Mouse (Mus musculus): ENCODE measurements around the gene Rnf145. TPM values are rescaled to one million over a fixed set of nuclear protein-coding genes. Genes with fewer than 3 reads are reported as not detected.

The Rnf145 gene
- polyA plus RNA-seq, 1 experiment from 2014 or later: 158 TPM

GRCm38 (mm10) chr11:44494643-44495323 lies 24.0 kb upstream of the Rnf145 start:
- H3K9me3 ChIP-seq: no peaks in the 10 kb centered on the region
- H3K4me3 ChIP-seq: no peak overlapping the region
- no peak overlapping the region for H3K27ac ChIP-seq (replicated peaks)
- no peak for ATAC-seq (ENCODE audit: low FRiP score, low read depth)
- 88% methylated on average over 5 of the region's 5 CpGs for WGBS
- H3K36me3 ChIP-seq: no peaks in the 10 kb centered on the region
- H3K4me1 ChIP-seq: no peaks in the 10 kb centered on the region
- H3K27me3 ChIP-seq: no peaks in the 10 kb centered on the region
- H3K4me2 ChIP-seq (replicated peaks): no peak overlapping the region
- H3K9ac ChIP-seq (replicated peaks): no peak overlapping the region

DNA sequence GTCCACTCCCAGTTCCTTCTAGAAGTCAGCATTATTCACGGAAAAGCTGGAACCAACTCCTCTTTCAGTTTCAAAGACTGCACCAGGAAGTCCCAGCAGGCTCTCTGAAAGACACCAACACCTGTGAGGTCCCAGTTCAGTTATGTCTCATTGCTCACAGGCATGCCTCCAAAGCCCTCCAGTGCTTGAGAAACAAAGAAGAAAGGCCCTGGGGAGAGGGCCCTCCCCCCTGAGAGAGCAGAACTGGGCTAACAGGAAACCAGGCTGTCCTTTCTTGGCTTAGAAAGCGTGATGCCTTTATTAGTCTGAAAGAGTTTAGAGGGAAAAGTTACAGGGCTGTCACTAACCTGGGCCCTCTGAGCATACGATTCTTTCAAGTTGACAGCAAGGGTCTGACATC lies 22.5 kb upstream of the Rnf145 start:
- no peak for ATAC-seq (ENCODE audit: low FRiP score, low read depth)
- Histone ChIP-seq H3K4me2 (replicated peaks) (no peak overlapping the region), H3K36me3 (no peaks in the 10 kb centered on the region), H3K27ac (replicated peaks) (no peak overlapping the region), H3K9me3 (no peaks in the 10 kb centered on the region), H3K9ac (replicated peaks) (no peak overlapping the region), H3K27me3 (no peaks in the 10 kb centered on the region), H3K4me1 (no peaks in the 10 kb centered on the region), H3K4me3 (no peak overlapping the region)
- 50% methylated on average over 3 of the region's 3 CpGs for WGBS

GRCm38 (mm10) chr11:44498412-44499272 lies 20.1 kb upstream of the Rnf145 start:
- ATAC-seq (ENCODE audit: low FRiP score, low read depth): no peak
- 80% methylated on average over 13 of the region's 13 CpGs for WGBS

GRCm38 (mm10) chr11:44500966-44501365 lies 17.8 kb upstream of the Rnf145 start:
- H3K9me3 ChIP-seq: no peaks in the 10 kb centered on the region
- ATAC-seq (ENCODE audit: low FRiP score, low read depth): no peak
- WGBS: 85% methylated on average over 7 of the region's 7 CpGs
- H3K4me1 ChIP-seq: no peaks in the 10 kb centered on the region
- H3K36me3 ChIP-seq: no peaks in the 10 kb centered on the region
- no peak overlapping the region for H3K4me3 ChIP-seq
- H3K27ac ChIP-seq (replicated peaks): no peak overlapping the region
- no peak overlapping the region for H3K9ac ChIP-seq (replicated peaks)
- H3K27me3 ChIP-seq: no peaks in the 10 kb centered on the region
- H3K4me2 ChIP-seq (replicated peaks): no peak overlapping the region

More at GRCm38 (mm10) chr11:44498412-44499272, 20.1 kb upstream of the Rnf145 start:
- H3K27ac ChIP-seq (replicated peaks): no peak overlapping the region
- H3K4me1 ChIP-seq: no peaks in the 10 kb centered on the region
- no peaks in the 10 kb centered on the region for H3K36me3 ChIP-seq
- H3K9ac ChIP-seq (replicated peaks): no peak overlapping the region
- H3K27me3 ChIP-seq: no peaks in the 10 kb centered on the region
- H3K4me2 ChIP-seq (replicated peaks): no peak overlapping the region
- no peak overlapping the region for H3K4me3 ChIP-seq
- H3K9me3 ChIP-seq: no peaks in the 10 kb centered on the region

- H3K27me3 ChIP-seq: no peaks in the 10 kb centered on the region
- no peak overlapping the region for H3K4me2 ChIP-seq (replicated peaks)
- H3K27ac ChIP-seq (replicated peaks): no peak overlapping the region
- H3K4me1 ChIP-seq: no peaks in the 10 kb centered on the region
- H3K36me3 ChIP-seq: no peaks in the 10 kb centered on the region
- H3K4me3 ChIP-seq: no peak overlapping the region
- no peak overlapping the region for H3K9ac ChIP-seq (replicated peaks)
- ATAC-seq (ENCODE audit: low FRiP score, low read depth): no peak
- WGBS: 88% methylated on average over 2 of the region's 2 CpGs
- H3K9me3 ChIP-seq: no peaks in the 10 kb centered on the region
Measured at GRCm38 (mm10) chr11:44501477-44501876, 17.3 kb upstream of the Rnf145 start.

DNA sequence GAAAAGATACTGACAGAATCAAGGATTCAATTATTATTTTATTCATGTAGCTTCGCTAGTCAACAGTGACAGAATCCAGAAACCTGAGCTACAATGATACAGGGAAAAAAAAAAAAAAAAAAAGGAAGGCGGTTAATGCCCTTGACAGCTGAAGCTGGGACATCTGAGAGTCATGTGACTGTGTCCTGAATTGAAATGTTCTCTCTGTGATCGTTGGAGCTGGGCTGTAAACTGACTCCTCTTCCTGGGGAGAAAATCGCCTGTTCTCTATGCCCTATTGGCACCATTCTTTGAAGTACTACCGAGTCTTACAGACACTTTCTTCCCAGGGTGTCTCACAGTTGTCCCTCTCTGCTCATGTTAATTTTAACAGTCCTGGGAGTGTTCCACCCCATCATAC lies 15.8 kb upstream of the Rnf145 start:
- no peak overlapping the region for H3K4me2 ChIP-seq (replicated peaks)
- no peak overlapping the region for H3K9ac ChIP-seq (replicated peaks)
- H3K4me3 ChIP-seq: no peak overlapping the region
- no peak for ATAC-seq (ENCODE audit: low FRiP score, low read depth)
- no peak overlapping the region for H3K27ac ChIP-seq (replicated peaks)
- H3K36me3 ChIP-seq: no peaks in the 10 kb centered on the region
- H3K4me1 ChIP-seq: no peaks in the 10 kb centered on the region
- 50% methylated on average over 5 of the region's 5 CpGs for WGBS
- H3K9me3 ChIP-seq: no peaks in the 10 kb centered on the region
- no peaks in the 10 kb centered on the region for H3K27me3 ChIP-seq

DNA sequence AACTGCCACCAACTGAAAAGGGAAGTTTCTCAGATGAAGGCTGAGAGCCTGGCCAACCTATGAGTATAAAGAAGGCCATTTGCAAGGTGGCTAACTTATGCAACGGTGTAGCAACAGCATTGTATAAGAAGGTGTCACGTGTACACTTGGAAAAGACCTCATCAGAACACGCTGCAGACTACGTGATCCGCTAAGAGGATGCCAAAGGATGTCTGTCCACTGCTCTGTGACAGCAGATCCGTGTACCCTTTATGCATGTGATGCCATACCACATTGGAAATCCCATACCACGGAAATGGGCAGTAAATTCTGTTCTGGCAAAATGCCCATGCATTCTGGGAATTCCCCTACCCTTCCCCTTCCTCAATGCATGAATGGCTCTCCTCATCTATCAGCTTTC lies 14.6 kb upstream of the Rnf145 start:
- Histone ChIP-seq H3K36me3 (no peaks in the 10 kb centered on the region), H3K9ac (replicated peaks) (no peak overlapping the region)

GRCm38 (mm10) chr11:44504761-44505160 lies 14.0 kb upstream of the Rnf145 start:
- 77% methylated on average over 3 of the region's 3 CpGs for WGBS
- no peak for ATAC-seq (ENCODE audit: low FRiP score, low read depth)
- H3K27ac ChIP-seq (replicated peaks): no peak overlapping the region

More for the DNA sequence above, 14.6 kb upstream of the Rnf145 start:
- H3K4me3 ChIP-seq: no peak overlapping the region
- no peaks in the 10 kb centered on the region for H3K4me1 ChIP-seq
- H3K27ac ChIP-seq (replicated peaks): no peak overlapping the region
- H3K9me3 ChIP-seq: no peaks in the 10 kb centered on the region
- ATAC-seq (ENCODE audit: low FRiP score, low read depth): no peak
- H3K4me2 ChIP-seq (replicated peaks): no peak overlapping the region
- 91% methylated on average over 7 of the region's 7 CpGs for WGBS
- no peaks in the 10 kb centered on the region for H3K27me3 ChIP-seq

DNA sequence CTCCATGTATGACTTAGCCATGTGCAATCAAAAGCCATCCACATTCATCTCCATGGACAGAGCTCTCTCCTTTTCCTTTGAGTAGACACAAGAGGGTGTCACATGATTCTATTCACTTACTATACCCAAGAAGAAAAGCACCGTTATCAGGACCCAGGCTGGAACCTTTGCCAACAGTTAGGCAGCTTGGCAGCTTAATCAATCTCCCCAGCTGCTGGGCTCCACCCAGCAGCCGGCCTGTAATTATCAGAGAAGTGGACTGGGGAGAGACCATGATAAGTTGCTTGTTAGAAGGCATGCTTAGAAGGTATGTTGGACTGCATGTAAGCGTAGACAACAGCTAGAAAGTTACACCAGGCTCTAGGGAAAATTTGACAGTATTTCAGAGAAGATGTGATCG lies 9.9 kb upstream of the Rnf145 start:
- H3K9ac ChIP-seq (replicated peaks): no peak overlapping the region
- H3K9me3 ChIP-seq: no peaks in the 10 kb centered on the region
- no peaks in the 10 kb centered on the region for H3K4me1 ChIP-seq
- no peaks in the 10 kb centered on the region for H3K36me3 ChIP-seq
- no peaks in the 10 kb centered on the region for H3K27me3 ChIP-seq
- no peak overlapping the region for H3K4me2 ChIP-seq (replicated peaks)
- WGBS: 82% methylated on average over 4 of the region's 4 CpGs
- ATAC-seq (ENCODE audit: low FRiP score, low read depth): no peak
- H3K27ac ChIP-seq (replicated peaks): no peak overlapping the region
- no peak overlapping the region for H3K4me3 ChIP-seq

More at GRCm38 (mm10) chr11:44504761-44505160, 14.0 kb upstream of the Rnf145 start:
- no peak overlapping the region for H3K9ac ChIP-seq (replicated peaks)
- H3K9me3 ChIP-seq: no peaks in the 10 kb centered on the region
- H3K36me3 ChIP-seq: no peaks in the 10 kb centered on the region
- no peak overlapping the region for H3K4me2 ChIP-seq (replicated peaks)
- H3K4me1 ChIP-seq: no peaks in the 10 kb centered on the region
- H3K27me3 ChIP-seq: no peaks in the 10 kb centered on the region
- H3K4me3 ChIP-seq: no peak overlapping the region

DNA sequence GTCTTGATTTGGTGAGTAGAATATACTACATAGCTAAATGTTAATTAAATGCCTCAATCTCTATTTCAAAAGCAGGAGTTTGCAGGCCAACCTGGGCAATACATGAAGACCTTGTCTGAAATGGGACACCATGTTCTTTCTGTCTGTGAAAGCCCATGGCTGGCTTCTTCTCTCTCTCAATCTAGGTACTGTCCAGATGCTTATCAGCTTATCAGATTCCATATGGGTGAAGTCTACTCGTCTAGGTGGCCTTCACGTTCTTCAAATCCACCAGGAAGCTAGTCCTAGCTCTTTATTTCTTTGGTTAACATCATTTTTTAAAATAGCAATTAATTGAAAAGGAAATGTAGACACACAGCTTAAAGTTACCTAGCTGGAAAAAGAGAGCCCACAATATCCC lies 8.9 kb upstream of the Rnf145 start:
- Histone ChIP-seq H3K9me3 (no peaks in the 10 kb centered on the region), H3K27me3 (no peaks in the 10 kb centered on the region), H3K36me3 (no peaks in the 10 kb centered on the region), H3K4me2 (replicated peaks) (no peak overlapping the region), H3K4me3 (no peak overlapping the region), H3K4me1 (no peaks in the 10 kb centered on the region), H3K27ac (replicated peaks) (no peak overlapping the region), H3K9ac (replicated peaks) (no peak overlapping the region)
- no peak for ATAC-seq (ENCODE audit: low FRiP score, low read depth)
- 87% methylated on average over 2 of the region's 2 CpGs for WGBS

- Histone ChIP-seq H3K27me3 (no peaks in the 10 kb centered on the region), H3K4me3 (no peak overlapping the region), H3K9ac (replicated peaks) (no peak overlapping the region), H3K27ac (replicated peaks) (no peak overlapping the region), H3K36me3 (no peaks in the 10 kb centered on the region), H3K9me3 (no peaks in the 10 kb centered on the region), H3K4me2 (replicated peaks) (no peak overlapping the region), H3K4me1 (no peaks in the 10 kb centered on the region)
- WGBS: 90% methylated on average over 7 of the region's 7 CpGs
- ATAC-seq (ENCODE audit: low FRiP score, low read depth): no peak
Measured at GRCm38 (mm10) chr11:44510371-44510770, 8.4 kb upstream of the Rnf145 start.

Data from midbrain, embryonic 12.5 days (tissue).